Mouse (Mus musculus) T-cell, adult 66 days (primary cell): ENCODE results near the gene Olfr159. TPM values are rescaled to one million over a fixed set of nuclear protein-coding genes. Genes with fewer than 3 reads are reported as not detected.

Experiments used
- total RNA-seq, 2 experiments: library from RNA; stranded (reverse); gene quantifications; 3 replicates in 1 of 2; 4 replicates in 1 of 2; pipeline ENCODE4 v1.2.4; 2023

The Olfr159 gene
- total RNA-seq: not detected

GRCm38 (mm10) chr4:43770909-43771308, at the start of gene Olfr159:
Gene Olfr159, minus strand, starts transcription at chr4:43771009.

GRCm38 (mm10) chr4:43729794-43730550, 40.8 kb downstream of the Olfr159 start, which contains the start of gene Spaar:
Gene Spaar, plus strand, starts transcription at chr4:43730034.

GRCm38 (mm10) chr4:43726995-43727394, 43.8 kb downstream of the Olfr159 start, which contains the start of gene Hrct1:
Gene Hrct1, plus strand, starts transcription at chr4:43727188.

Other genes with a start within 250 kb of the Olfr159 start
- gene Tpm2, start 247.2 kb downstream of the Olfr159 start, total RNA-seq: not detected
- gene Creb3, start 208.7 kb downstream of the Olfr159 start, total RNA-seq: 10 to 100 TPM; 61.5 to 65.6 TPM
- gene Tln1, start 208.3 kb downstream of the Olfr159 start, total RNA-seq: 100 to 1,000 TPM; 326 to 327 TPM
- gene Rgp1, start 192.3 kb downstream of the Olfr159 start, total RNA-seq: 10 to 100 TPM; 54.0 to 54.2 TPM
- 10 to 100 TPM; 36.6 to 37.0 TPM for gene Gba2, start 192.1 kb downstream of the Olfr159 start, total RNA-seq
- gene Msmp, start 186.5 kb downstream of the Olfr159 start, total RNA-seq: not detected
- not detected for gene Npr2, start 139.1 kb downstream of the Olfr159 start, total RNA-seq
- gene Spag8, start 117.4 kb downstream of the Olfr159 start, total RNA-seq: not detected
- gene Hint2, start 114.5 kb downstream of the Olfr159 start, total RNA-seq: 10 to 100 TPM; 21.3 to 24.6 TPM
- gene Tmem8b, start 102.0 kb downstream of the Olfr159 start, total RNA-seq: 1 to 10 TPM; 2.7 to 2.8 TPM
- not detected for gene Fam221b, start 101.9 kb downstream of the Olfr159 start, total RNA-seq
- not detected for gene Olfr70, start 70.2 kb downstream of the Olfr159 start, total RNA-seq
- not detected for gene Olfr71, start 60.8 kb downstream of the Olfr159 start, total RNA-seq
- gene Hrct1, start 43.8 kb downstream of the Olfr159 start, total RNA-seq: not detected
- gene Spaar, start 41.0 kb downstream of the Olfr159 start, total RNA-seq: not detected
- gene Olfr156, start 52.9 kb upstream of the Olfr159 start, total RNA-seq: not detected
- not detected for gene Olfr157, start 69.2 kb upstream of the Olfr159 start, total RNA-seq
- gene Olfr155, start 80.6 kb upstream of the Olfr159 start, total RNA-seq: not detected
- 1 to 10 TPM; 2.0 to 2.8 TPM for gene Reck, start 104.5 kb upstream of the Olfr159 start, total RNA-seq
- 10 to 100 TPM; 56.7 to 69.9 TPM for gene Glipr2, start 186.4 kb upstream of the Olfr159 start, total RNA-seq
- 1 to 10 TPM; 3.0 to 4.8 TPM for gene Ccin, start 212.5 kb upstream of the Olfr159 start, total RNA-seq
- gene Clta, start 233.4 kb upstream of the Olfr159 start, total RNA-seq: 100 to 1,000 TPM; 129 to 131 TPM